Mouse (Mus musculus) CD4-positive, CD25-positive, alpha-beta regulatory T cell, adult 4 months (primary cell): ENCODE results near the gene BC048562. TPM values are rescaled to one million over a fixed set of nuclear protein-coding genes. Genes with fewer than 3 reads are reported as not detected.
A peak's percentile ranks its signal among the peaks of the same experiment; 100 is the strongest.

Experiments used
- ATAC-seq: one replicate; pipeline ENCODE4 v1.8.0; 2017
- polyA plus RNA-seq, 2 experiments: library from polyadenylated mRNA; unstranded; fragments of 100-300 nt; shearing (Covaris generic); gene quantifications; one replicate each; pipeline ENCODE4 v1.2.1; 2017

BC048562 gene
- not detected for polyA plus RNA-seq

GRCm38 (mm10) chr9:108436182-108436581, at the start of gene BC048562:
BC048562 (plus strand) TSS chr9:108436482.
- ATAC-seq = no peak

DNA sequence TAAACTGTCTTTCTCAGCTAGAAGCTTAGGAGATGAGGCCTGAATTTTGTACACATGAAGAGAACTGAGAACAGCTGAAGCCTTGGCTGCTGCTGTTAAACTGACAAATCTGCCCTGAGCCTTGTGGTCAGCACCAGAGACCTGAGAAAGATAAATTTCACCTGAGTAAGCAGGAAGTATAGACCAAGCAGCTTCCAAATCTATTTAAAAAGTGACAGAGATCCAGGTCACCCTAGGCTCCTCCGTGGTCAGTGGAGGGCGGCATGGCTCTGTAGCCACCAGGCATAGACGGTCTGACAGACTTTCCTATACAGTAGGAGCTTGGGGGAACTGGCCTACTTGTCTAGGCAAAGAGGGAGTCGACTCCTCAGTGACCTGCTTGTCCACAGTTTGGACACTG, 49.5 kb upstream of the BC048562 start:
- no peak for ATAC-seq

- ATAC-seq = no peak
Observed at GRCm38 (mm10) chr9:108388601-108389000, 47.7 kb upstream of the BC048562 start.

GRCm38 (mm10) chr9:108389220-108389619, 47.1 kb upstream of the BC048562 start:
- ATAC-seq = no peak

GRCm38 (mm10) chr9:108392676-108393075, 43.6 kb upstream of the BC048562 start, which contains the start of gene 1700102P08Rik:
1700102P08Rik (plus strand) TSS chr9:108392805.
- no peak for ATAC-seq

- ATAC-seq = no peak
Observed at GRCm38 (mm10) chr9:108394191-108394590, 42.1 kb upstream of the BC048562 start.

- no peak for ATAC-seq
Observed at GRCm38 (mm10) chr9:108395427-108395826, 40.9 kb upstream of the BC048562 start.

GRCm38 (mm10) chr9:108398324-108398723, 38.0 kb upstream of the BC048562 start:
- ATAC-seq = no peak

DNA sequence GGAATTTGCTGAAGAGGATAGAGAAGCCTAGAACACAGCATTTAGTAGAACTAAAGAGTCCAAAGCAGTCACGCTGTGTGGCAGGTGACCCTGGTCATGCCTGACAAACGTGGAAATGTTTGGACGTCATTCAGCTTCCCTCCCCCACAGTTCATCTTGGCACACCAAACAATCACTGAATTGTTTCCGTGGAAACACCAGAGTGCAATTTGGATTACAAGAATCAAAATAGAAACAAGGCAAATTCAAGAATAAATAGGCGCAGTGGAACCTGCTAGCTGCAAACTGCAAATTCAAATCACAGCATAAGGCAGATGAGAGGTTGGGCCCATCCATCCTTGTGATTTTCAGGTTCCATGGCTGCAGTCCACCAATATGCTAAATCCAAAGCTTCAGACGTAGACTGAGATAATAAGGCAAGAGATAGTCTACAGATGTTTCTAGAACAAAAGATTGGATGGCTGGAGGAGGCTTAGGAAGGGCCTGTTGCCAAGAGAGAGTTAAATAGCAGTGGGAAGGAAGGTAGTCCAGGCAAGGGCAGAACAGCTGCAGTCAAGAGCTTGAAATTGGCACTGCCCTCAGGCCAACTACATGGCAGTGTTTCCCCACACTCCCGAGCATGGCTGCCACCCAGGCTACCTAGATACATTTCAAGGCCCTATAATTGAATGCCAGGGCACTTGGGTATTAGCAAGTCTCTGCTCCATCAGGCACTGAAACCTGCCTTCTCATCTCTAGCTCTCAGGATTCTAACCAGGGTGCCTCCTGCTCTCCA, 34.9 kb upstream of the BC048562 start:
- ATAC-seq = no peak

GRCm38 (mm10) chr9:108403081-108403480, 33.2 kb upstream of the BC048562 start:
- no peak for ATAC-seq

DNA sequence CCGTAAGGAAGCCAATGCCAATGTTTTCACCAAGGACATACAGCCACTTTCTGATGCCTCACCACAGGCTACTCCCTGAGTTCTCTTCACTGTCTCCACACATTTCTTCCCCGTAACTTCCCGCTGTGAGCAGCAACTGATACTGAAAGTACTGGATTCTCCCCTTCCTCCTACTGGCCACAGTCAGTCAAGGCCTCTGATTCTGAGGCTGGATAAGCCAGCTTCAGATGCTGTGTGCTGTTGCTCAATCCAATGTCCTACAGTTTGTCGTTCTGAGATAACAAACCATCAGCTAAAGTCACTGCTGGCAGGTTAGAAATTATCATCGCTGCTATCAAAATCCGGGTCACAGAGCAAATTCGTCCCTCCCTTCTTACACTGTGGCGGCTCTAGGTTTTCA, 31.8 kb upstream of the BC048562 start:
- ATAC-seq = no peak

GRCm38 (mm10) chr9:108409535-108409934, 26.7 kb upstream of the BC048562 start:
- no peak for ATAC-seq

DNA sequence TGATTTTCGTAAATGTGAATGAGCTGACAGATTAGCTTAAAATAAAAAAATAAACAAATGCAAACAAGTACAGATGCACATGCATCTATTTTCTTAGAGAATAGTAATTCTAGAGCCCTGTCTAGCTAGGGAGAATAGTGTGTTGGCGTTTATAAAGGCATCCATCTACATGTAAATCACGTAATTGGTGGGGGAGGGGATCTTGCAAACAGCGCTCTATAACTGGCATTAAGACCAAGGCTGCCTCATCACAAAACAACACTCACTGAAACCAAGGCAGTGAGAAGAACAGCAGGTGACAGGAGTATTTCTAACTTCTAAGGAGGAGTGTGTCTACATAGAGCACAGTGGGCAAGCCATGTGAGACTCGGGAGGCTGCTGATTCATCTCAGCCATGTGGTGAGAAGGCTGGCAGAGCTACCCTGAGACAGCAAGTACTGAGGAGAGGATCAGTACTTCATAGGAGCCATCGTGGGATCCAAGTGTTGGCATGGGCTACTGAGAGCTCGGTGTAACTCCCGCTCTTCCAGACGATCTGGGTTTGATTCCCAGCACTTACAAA, 24.8 kb upstream of the BC048562 start:
- no peak for ATAC-seq

DNA sequence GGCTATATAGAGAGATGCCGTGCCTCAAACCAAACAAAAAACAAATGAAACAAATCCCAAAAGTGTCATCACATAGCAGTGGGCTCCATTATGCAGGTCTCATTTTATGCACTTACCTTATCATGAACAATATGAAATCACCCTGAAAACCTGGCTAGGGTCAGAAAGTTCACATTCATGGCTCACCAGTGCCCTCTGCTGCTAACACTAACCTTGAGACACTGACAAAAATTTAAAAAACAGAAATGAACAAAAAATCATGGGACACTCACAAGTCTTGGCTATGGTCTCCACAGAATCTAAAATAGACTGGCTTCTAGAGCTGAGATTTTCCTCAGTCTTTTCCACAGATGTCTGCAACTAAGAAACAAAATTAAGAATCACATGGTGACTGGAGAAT, 24.1 kb upstream of the BC048562 start:
- no peak for ATAC-seq

GRCm38 (mm10) chr9:108428384-108428783, 7.9 kb upstream of the BC048562 start, which contains the start of gene Ccdc36:
Ccdc36 (minus strand) TSS chr9:108428484.
- ATAC-seq = no peak

DNA sequence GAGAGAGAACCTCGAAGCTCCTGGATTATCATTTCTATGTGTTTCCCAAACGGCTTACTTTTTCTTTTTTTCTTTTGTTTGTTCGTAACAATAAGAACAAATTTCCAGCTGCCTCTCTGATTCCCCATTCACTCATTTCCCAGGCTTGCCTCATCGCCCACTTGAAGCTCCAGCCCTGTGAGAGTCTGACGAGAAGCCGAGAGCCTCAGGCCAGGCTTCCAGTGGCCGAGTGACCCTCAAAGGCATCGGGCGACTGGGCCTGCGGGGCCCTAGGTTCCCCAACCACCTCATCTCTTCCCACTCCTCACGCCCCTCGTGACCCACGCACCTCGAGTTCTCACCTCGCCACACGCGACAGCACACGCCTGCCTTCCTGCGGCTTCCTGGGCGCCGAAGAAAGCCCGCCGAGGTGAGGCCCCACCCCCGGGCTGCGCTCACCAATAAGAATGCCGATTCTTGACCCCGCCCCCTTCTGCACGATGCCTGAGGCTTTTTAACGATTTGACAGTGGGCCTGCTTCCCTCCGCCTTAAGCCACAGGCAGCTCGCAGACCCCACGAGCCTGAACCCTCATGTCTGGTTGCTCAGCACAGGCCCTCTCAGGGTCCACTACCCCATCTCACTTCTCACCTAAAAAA, 4.7 kb upstream of the BC048562 start:
- no peak for ATAC-seq

GRCm38 (mm10) chr9:108439176-108439575, 2.9 kb downstream of the BC048562 start:
- no peak for ATAC-seq

DNA sequence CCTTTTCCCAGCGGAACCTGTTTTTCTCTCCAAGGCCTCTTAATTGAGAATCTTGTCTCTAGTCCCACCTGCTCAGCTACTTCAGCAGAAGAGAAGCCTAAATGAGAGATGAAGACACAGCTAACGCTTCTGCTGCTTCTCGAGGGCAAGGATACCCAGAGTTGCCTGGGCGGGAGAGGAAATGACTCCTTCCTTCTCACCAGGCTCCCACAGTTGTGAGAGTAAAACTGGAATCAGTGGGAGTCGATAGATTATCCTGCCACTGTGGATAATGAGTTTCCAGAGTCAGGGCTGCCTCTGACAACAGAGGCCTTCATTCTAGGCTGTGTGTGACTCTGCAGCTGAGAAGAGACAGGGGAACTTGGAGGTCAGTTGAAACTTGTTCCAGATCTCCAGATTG, 4.2 kb downstream of the BC048562 start:
- no peak for ATAC-seq

GRCm38 (mm10) chr9:108441236-108441919, 5.1 kb downstream of the BC048562 start:
- no peak for ATAC-seq

DNA sequence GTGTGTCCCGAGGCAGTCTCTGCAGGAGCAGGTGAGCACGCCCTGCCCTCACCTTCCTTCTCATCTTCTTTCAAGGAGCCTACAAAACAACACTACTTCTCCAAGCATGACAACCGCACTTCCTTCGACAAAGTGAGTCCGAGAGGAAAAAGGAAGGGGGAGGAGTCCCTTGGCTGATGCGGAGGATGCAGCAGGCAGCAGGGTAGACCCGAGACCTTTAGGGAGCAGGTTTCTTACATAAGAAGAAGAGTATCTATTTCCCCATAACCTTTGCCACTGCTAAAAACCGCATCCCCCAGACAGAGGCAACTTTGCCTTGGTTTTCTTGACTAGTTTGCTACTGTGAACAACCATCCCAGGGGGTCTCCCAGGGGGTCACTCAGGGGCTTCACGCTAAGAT, 8.8 kb downstream of the BC048562 start:
- peak; percentile 45 for ATAC-seq

DNA sequence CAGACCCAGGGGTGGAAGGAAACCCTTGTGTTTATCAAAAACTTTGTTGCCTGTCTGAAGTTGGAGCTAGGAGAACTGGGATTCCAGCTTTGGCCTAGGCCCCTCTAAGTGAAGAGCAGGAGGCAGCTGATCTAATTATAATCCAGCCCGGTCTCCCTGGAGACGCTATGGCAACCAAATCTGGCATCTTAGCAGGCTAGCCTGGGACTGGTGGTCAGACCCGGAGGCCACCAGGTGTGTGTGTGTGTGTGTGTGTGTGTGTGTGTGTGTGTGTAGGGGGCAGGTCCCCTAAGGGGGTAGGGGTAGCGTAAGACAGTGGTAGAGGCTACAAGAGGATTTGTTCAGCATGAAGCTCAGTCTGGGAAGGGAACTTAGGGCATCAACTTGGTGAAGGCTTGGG, 13.6 kb downstream of the BC048562 start:
- no peak for ATAC-seq

GRCm38 (mm10) chr9:108450292-108451169, 14.2 kb downstream of the BC048562 start:
- no peak for ATAC-seq
